Mouse (Mus musculus): ENCODE results near the gene Prg2. TPM values are rescaled to one million over a fixed set of nuclear protein-coding genes. Genes with fewer than 3 reads are reported as not detected.
A peak's percentile ranks its signal among the peaks of the same experiment; 100 is the strongest.

Prg2 gene
- total RNA-seq, 2 experiments from 2014 or later = 43.2 to 270 TPM

- 0 out of 2 replicates have a peak, but pooled peaks have one; percentile 23 for ATAC-seq (replicated peaks; ENCODE audit: poor library complexity)
Observed at GRCm38 (mm10) chr2:84961300-84961699, 19.0 kb upstream of the Prg2 start.

- no peak for ATAC-seq (replicated peaks; ENCODE audit: poor library complexity)
Observed at GRCm38 (mm10) chr2:84961901-84962300, 18.4 kb upstream of the Prg2 start.

- ATAC-seq (replicated peaks; ENCODE audit: poor library complexity) = no peak
Observed at GRCm38 (mm10) chr2:84962906-84963507, 17.3 kb upstream of the Prg2 start.

- ATAC-seq (replicated peaks; ENCODE audit: poor library complexity) = no peak
Observed at GRCm38 (mm10) chr2:84964111-84964801, 16.0 kb upstream of the Prg2 start.

- peak; percentile 97 for ATAC-seq (replicated peaks; ENCODE audit: poor library complexity)
Observed at GRCm38 (mm10) chr2:84967318-84967991, 12.8 kb upstream of the Prg2 start.

GRCm38 (mm10) chr2:84975580-84975979 is 4.7 kb upstream of the Prg2 start:
- ATAC-seq (replicated peaks; ENCODE audit: poor library complexity) = 0 out of 2 replicates have a peak, but pooled peaks have one; percentile 29

GRCm38 (mm10) chr2:84987930-84988329 is 7.7 kb downstream of the Prg2 start, which contains the start of gene Prg3:
Gene Prg3, plus strand, starts transcription at chr2:84988215.
- ATAC-seq (replicated peaks; ENCODE audit: poor library complexity) = peak; percentile 99

- peak; percentile 13 for ATAC-seq (replicated peaks; ENCODE audit: poor library complexity)
Observed at GRCm38 (mm10) chr2:84996376-84996775, 16.1 kb downstream of the Prg2 start.

- peak; percentile 86 for ATAC-seq (replicated peaks; ENCODE audit: poor library complexity)
Observed at GRCm38 (mm10) chr2:84999486-85000181, 19.4 kb downstream of the Prg2 start.

- no peak for ATAC-seq (replicated peaks; ENCODE audit: poor library complexity)
Observed at GRCm38 (mm10) chr2:85001497-85001896, 21.2 kb downstream of the Prg2 start.

- no peak for ATAC-seq (replicated peaks; ENCODE audit: poor library complexity)
Observed at GRCm38 (mm10) chr2:85002575-85002974, 22.3 kb downstream of the Prg2 start.

- ATAC-seq (replicated peaks; ENCODE audit: poor library complexity) = no peak
Observed at GRCm38 (mm10) chr2:85004341-85004740, 24.1 kb downstream of the Prg2 start.

GRCm38 (mm10) chr2:85006600-85006999 is 26.3 kb downstream of the Prg2 start:
- no peak for ATAC-seq (replicated peaks; ENCODE audit: poor library complexity)

GRCm38 (mm10) chr2:85007729-85008128 is 27.5 kb downstream of the Prg2 start:
- peak; percentile 67 for ATAC-seq (replicated peaks; ENCODE audit: poor library complexity)

- ATAC-seq (replicated peaks; ENCODE audit: poor library complexity) = no peak
Observed at GRCm38 (mm10) chr2:85009212-85009611, 29.0 kb downstream of the Prg2 start.

GRCm38 (mm10) chr2:85011906-85012604 is 31.8 kb downstream of the Prg2 start:
- peak; percentile 70 for ATAC-seq (replicated peaks; ENCODE audit: poor library complexity)

GRCm38 (mm10) chr2:85012679-85013078 is 32.4 kb downstream of the Prg2 start:
- peak; percentile 51 for ATAC-seq (replicated peaks; ENCODE audit: poor library complexity)

GRCm38 (mm10) chr2:85013826-85014587 is 33.7 kb downstream of the Prg2 start:
- 0 out of 2 replicates have a peak, but pooled peaks have one; percentile 4 for ATAC-seq (replicated peaks; ENCODE audit: poor library complexity)

- peak; percentile 44 for ATAC-seq (replicated peaks; ENCODE audit: poor library complexity)
Observed at GRCm38 (mm10) chr2:85014588-85014982, 34.3 kb downstream of the Prg2 start.

- no peak; the same call in 1 of the 2 replicates for ATAC-seq (replicated peaks; ENCODE audit: poor library complexity)
Observed at GRCm38 (mm10) chr2:85022043-85022442, 41.8 kb downstream of the Prg2 start.

Data from megakaryocyte progenitor cell, adult 5-6 weeks (primary cell).